Mouse (Mus musculus) brain, embryonic 14.5 days (tissue): Measurements from ENCODE around the gene Gm8251. TPM values are rescaled to one million over a fixed set of nuclear protein-coding genes. Genes with fewer than 3 reads are reported as not detected.

Source experiments
- DNase-seq: peaks from one replicate; pipeline ENCODE4 v3.0.0-alpha.2; 2011; ENCODE audit warnings: low read depth
- CTCF ChIP-seq: fragments of 200-500 bp; IDR thresholded peaks from 2 replicates; pipeline ENCODE4 v1.5.1; 2012; ENCODE audit warnings: inconsistent platforms, mild to moderate bottlenecking, moderate library complexity, borderline replicate concordance; ENCODE audit not compliant: insufficient read depth, insufficient read length; ENCODE audit errors: extremely low read depth
- POLR2A ChIP-seq: fragments of 200-500 bp; IDR thresholded peaks from 2 replicates; pipeline ENCODE4 v1.6.1; 2012; ENCODE audit warnings: mild to moderate bottlenecking, inconsistent platforms, borderline replicate concordance; ENCODE audit not compliant: poor library complexity, insufficient read depth, insufficient read length, severe bottlenecking; ENCODE audit errors: extremely low read depth
- polyA plus RNA-seq: library from polyadenylated mRNA; depleted of rRNA; stranded (reverse); fragments of >200 nt; gene quantifications from 2 replicates; pipeline ENCODE4 v1.2.3, GENCODE M21; 2012; rRNA removed

Gm8251 gene
- polyA plus RNA-seq, 1 experiment, result 0.15 TPM

GRCm38 (mm10) chr1:44032948-44033347, 28.8 kb downstream of the Gm8251 start:
- DNase-seq, result no peak
- TF ChIP-seq CTCF, result no peak
- no peak for TF ChIP-seq POLR2A

- no peak for TF ChIP-seq CTCF
- TF ChIP-seq POLR2A, result no peak
- no peak for DNase-seq
Measured at GRCm38 (mm10) chr1:44032213-44032612, 29.5 kb downstream of the Gm8251 start.

- DNase-seq, result no peak
- TF ChIP-seq CTCF (no peak), POLR2A (no peak)
Measured at GRCm38 (mm10) chr1:44027651-44028050, 34.1 kb downstream of the Gm8251 start.

DNA sequence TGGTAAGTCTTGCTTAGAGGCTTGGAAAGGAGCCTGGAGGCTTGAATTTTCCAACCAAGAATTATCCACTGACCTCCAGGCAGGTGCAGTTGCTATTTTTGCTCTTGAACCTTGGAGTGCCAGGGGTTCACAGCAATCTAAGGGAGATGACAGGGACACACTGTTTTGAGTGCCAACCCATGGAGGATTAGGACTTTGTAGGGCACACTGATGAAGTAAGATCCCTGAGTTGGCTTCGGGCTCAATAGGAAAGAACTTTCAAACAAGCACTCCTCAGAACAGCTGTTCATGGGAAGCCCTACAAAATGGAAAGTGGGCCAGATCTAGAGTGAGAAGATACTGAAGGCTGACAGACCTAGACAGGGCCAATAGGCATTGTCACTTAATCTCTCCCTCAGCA, 39.1 kb downstream of the Gm8251 start:
- DNase-seq, result no peak
- TF ChIP-seq POLR2A (no peak), CTCF (no peak)

DNA sequence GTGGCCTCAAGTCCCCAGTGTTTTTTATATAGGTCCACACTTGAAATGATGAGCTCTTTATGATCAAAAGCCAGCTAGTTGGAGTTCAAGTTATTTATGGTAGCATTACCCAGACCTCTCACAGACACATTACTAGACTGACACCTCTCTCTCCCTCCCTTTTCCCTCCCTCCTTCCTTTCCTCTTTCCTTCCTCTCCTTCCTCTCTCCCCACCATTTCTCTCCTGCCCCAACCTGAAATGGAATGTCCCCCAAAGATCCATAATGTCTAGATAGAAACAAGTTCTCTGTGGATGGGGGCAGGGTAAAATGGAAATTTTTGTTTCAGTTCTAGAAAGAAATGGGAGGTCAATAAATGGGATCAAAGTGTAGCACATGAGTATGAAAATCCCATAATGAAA, 41.8 kb downstream of the Gm8251 start, which contains the start of gene Mettl21c:
Gene Mettl21c, minus strand, starts transcription at position 101 of the 400 bp plus-strand sequence.
- DNase-seq, result no peak
- TF ChIP-seq CTCF (no peak), POLR2A (no peak)

DNA sequence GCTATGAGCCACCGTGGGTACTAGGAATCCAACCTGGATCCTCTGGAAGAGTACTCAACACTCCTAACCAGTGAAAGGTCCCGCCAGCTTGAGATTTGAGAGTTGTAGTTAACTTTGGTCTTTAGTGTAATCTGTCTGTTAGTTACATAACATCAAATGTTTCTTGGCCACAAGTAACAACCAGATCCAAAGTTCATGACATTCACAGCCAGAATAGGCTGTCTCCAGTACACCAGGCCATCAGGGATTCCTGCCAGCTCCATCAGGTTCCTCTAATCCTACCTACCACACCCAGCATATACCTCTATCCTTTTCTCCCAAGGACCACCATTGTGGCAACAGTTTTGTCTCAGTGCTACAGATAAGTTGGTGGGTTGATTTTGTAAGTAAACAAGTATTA, 46.2 kb downstream of the Gm8251 start:
- TF ChIP-seq POLR2A, result no peak
- no peak for TF ChIP-seq CTCF
- DNase-seq, result no peak

Other genes with a start within 250 kb of the Gm8251 start
- gene Uxs1, start 234.1 kb downstream of the Gm8251 start, polyA plus RNA-seq, result 21.3 and 22.1 TPM in 2 replicates
- gene Tpp2, start 128.3 kb downstream of the Gm8251 start, polyA plus RNA-seq, result 23.4 and 31.9 TPM in 2 replicates
- 1.5 and 1.7 TPM in 2 replicates for gene Mettl21c, start 41.9 kb downstream of the Gm8251 start, polyA plus RNA-seq
- 20.7 and 32.6 TPM in 2 replicates for gene Tex30, start 40.5 kb upstream of the Gm8251 start, polyA plus RNA-seq
- 24.2 and 32.2 TPM in 2 replicates for gene Kdelc1, start 56.9 kb upstream of the Gm8251 start, polyA plus RNA-seq
- 19.7 and 20.9 TPM in 2 replicates for gene Bivm, start 57.0 kb upstream of the Gm8251 start, polyA plus RNA-seq
- 28.5 and 28.7 TPM in 2 replicates for gene Ercc5, start 85.8 kb upstream of the Gm8251 start, polyA plus RNA-seq
- gene Mettl21e, start 157.0 kb upstream of the Gm8251 start, polyA plus RNA-seq, result not detected in 2 replicates